Mouse (Mus musculus) E14TG2a.4 (cell line): ENCODE data around the gene Clta.

Experiments used
- H3K27me3 ChIP-seq: 2 replicates; pipeline ENCODE4 v1.6.1; 2014; ENCODE audit warnings: low read length, control low read depth; ENCODE audit not compliant: insufficient read depth
- H3K36me3 ChIP-seq: 2 replicates; pipeline ENCODE4 v1.6.1; 2014; ENCODE audit warnings: low read length, control low read depth; ENCODE audit not compliant: insufficient read depth
- H3K4me1 ChIP-seq: replicated peaks from 2 replicates; pipeline ENCODE4 v1.6.1; 2014; ENCODE audit warnings: low read depth, low read length, control low read depth
- H3K4me3 ChIP-seq: replicated peaks from 2 replicates; pipeline ENCODE4 v1.5.1; 2014; ENCODE audit warnings: mild to moderate bottlenecking, low read length
- H3K9me3 ChIP-seq: 2 replicates; pipeline ENCODE4 v1.6.1; 2014; ENCODE audit warnings: low read length, control low read depth
- CTCF ChIP-seq: conservative IDR thresholded peaks from 2 replicates; pipeline ENCODE4 v1.5.1; 2014; ENCODE audit warnings: low read length
- NANOG ChIP-seq: IDR thresholded peaks from 2 replicates; pipeline ENCODE4 v1.6.1; 2014; ENCODE audit warnings: borderline replicate concordance, low read length, mixed read lengths
- POU5F1 ChIP-seq: IDR thresholded peaks from 2 replicates; pipeline ENCODE4 v1.6.1; 2014; ENCODE audit warnings: low read length, borderline replicate concordance

Clta gene

GRCm38 (mm10) chr4:43978521-43979443 is 25.5 kb upstream of the Clta start:
- Histone ChIP-seq H3K9me3 (no peaks in the 10 kb centered on the region), H3K27me3 (peaks cover 13% of the 10 kb centered on the region), H3K36me3 (peaks cover 30% of the 10 kb centered on the region; the same call in 1 of the 2 replicates), H3K4me3 (peak overlapping the region; percentile 27), H3K4me1 (peaks cover 90% of the 10 kb centered on the region)
- no peak for TF ChIP-seq CTCF
- no peak for TF ChIP-seq POU5F1
- no peak for TF ChIP-seq NANOG

- peaks cover 25% of the 10 kb centered on the region; the same call in 1 of the 2 replicates for H3K36me3 ChIP-seq
- TF ChIP-seq POU5F1 (no peak), NANOG (no peak), CTCF (no peak)
- peaks cover 22% of the 10 kb centered on the region for H3K27me3 ChIP-seq
- peaks cover 90% of the 10 kb centered on the region for H3K4me1 ChIP-seq
- no peak overlapping the region for H3K4me3 ChIP-seq
- no peaks in the 10 kb centered on the region for H3K9me3 ChIP-seq
Observed at GRCm38 (mm10) chr4:43979746-43980145, 24.5 kb upstream of the Clta start.

- Histone ChIP-seq H3K36me3 (peaks cover 25% of the 10 kb centered on the region; the same call in 1 of the 2 replicates), H3K9me3 (no peaks in the 10 kb centered on the region), H3K4me1 (peaks cover 90% of the 10 kb centered on the region), H3K4me3 (no peak overlapping the region), H3K27me3 (peaks cover 27% of the 10 kb centered on the region)
- TF ChIP-seq POU5F1 (no peak), NANOG (no peak), CTCF (no peak)
Observed at GRCm38 (mm10) chr4:43980236-43980635, 24.0 kb upstream of the Clta start.

GRCm38 (mm10) chr4:43980846-43981245 is 23.4 kb upstream of the Clta start:
- H3K27me3 ChIP-seq = peaks cover 32% of the 10 kb centered on the region
- H3K9me3 ChIP-seq = no peaks in the 10 kb centered on the region

GRCm38 (mm10) chr4:43981251-43981650 is 23.0 kb upstream of the Clta start:
- TF ChIP-seq CTCF (no peak), NANOG (no peak)
- H3K4me1 ChIP-seq = peaks cover 85% of the 10 kb centered on the region
- peaks cover 34% of the 10 kb centered on the region for H3K27me3 ChIP-seq
- peaks cover 22% of the 10 kb centered on the region; the same call in 1 of the 2 replicates for H3K36me3 ChIP-seq
- no peaks in the 10 kb centered on the region for H3K9me3 ChIP-seq
- H3K4me3 ChIP-seq = no peak overlapping the region

More at GRCm38 (mm10) chr4:43980846-43981245, 23.4 kb upstream of the Clta start:
- TF ChIP-seq NANOG (no peak), CTCF (no peak)
- H3K36me3 ChIP-seq = peaks cover 25% of the 10 kb centered on the region; the same call in 1 of the 2 replicates
- H3K4me1 ChIP-seq = peaks cover 90% of the 10 kb centered on the region
- H3K4me3 ChIP-seq = no peak overlapping the region

GRCm38 (mm10) chr4:43982053-43982732 is 22.1 kb upstream of the Clta start:
- Histone ChIP-seq H3K4me1 (peaks cover 76% of the 10 kb centered on the region), H3K36me3 (peaks cover 19% of the 10 kb centered on the region; the same call in 1 of the 2 replicates), H3K4me3 (peak overlapping the region; percentile 39), H3K9me3 (no peaks in the 10 kb centered on the region), H3K27me3 (peaks cover 35% of the 10 kb centered on the region)
- TF ChIP-seq POU5F1 = no peak
- peak; percentile 67 for TF ChIP-seq CTCF

- Histone ChIP-seq H3K4me1 (peaks cover 67% of the 10 kb centered on the region), H3K9me3 (no peaks in the 10 kb centered on the region), H3K27me3 (peaks cover 35% of the 10 kb centered on the region), H3K36me3 (peaks cover 10% of the 10 kb centered on the region; the same call in 1 of the 2 replicates), H3K4me3 (peak within 1 kb of the TSS; percentile 52)
- TF ChIP-seq CTCF (no peak), POU5F1 (no peak), NANOG (no peak)
Observed at GRCm38 (mm10) chr4:43983181-43983580, 21.1 kb upstream of the Clta start, which contains the start of gene Ccin. TSS of gene Ccin (plus strand) at chr4:43983483.

GRCm38 (mm10) chr4:43983756-43984155 is 20.5 kb upstream of the Clta start:
- Histone ChIP-seq H3K4me1 (peaks cover 63% of the 10 kb centered on the region), H3K36me3 (peaks cover 9% of the 10 kb centered on the region; the same call in 1 of the 2 replicates), H3K4me3 (peak overlapping the region; percentile 52), H3K9me3 (no peaks in the 10 kb centered on the region), H3K27me3 (peaks cover 35% of the 10 kb centered on the region)
- no peak for TF ChIP-seq POU5F1
- TF ChIP-seq CTCF = no peak
- no peak for TF ChIP-seq NANOG
